Mouse (Mus musculus) limb, embryonic 14.5 days (tissue): Measurements from ENCODE around the gene Rinl. TPM values are rescaled to one million over a fixed set of nuclear protein-coding genes. Genes with fewer than 3 reads are reported as not detected.
A peak's percentile ranks its signal among the peaks of the same experiment; 100 is the strongest.

ENCODE experiments used
- ATAC-seq: fragments of 200-750 bp; cut with Nextera tagmentation; 2 replicates; pipeline ENCODE4 v1.8.0; 2017; ENCODE audit warnings: low read depth, moderate number of reproducible peaks, moderate TSS enrichment; ENCODE audit not compliant: low FRiP score
- DNase-seq: peaks from one replicate; pipeline ENCODE4 v3.0.0-alpha.2; 2015; ENCODE audit warnings: low spot score
- H3K27ac ChIP-seq: fragments of 300-500 bp; sonication (generic); replicated peaks from 2 replicates; pipeline ENCODE4 v1.5.1; 2014; ENCODE audit warnings: low read depth, mild to moderate bottlenecking, low read length, moderate library complexity, mixed read lengths
- H3K27me3 ChIP-seq: fragments of 300-500 bp; sonication (generic); 2 replicates; pipeline ENCODE4 v1.6.1; 2014; ENCODE audit warnings: low read length, mixed read lengths; ENCODE audit not compliant: control insufficient read depth, insufficient read depth
- H3K36me3 ChIP-seq: fragments of 300-500 bp; sonication (generic); 2 replicates; pipeline ENCODE4 v1.6.1; 2014; ENCODE audit warnings: mild to moderate bottlenecking, low read length, moderate library complexity, mixed read lengths; ENCODE audit not compliant: control insufficient read depth, insufficient read depth
- H3K4me1 ChIP-seq: fragments of 300-500 bp; sonication (generic); 2 replicates; pipeline ENCODE4 v1.6.1; 2014; ENCODE audit warnings: antibody characterized with exemption, low read length, mixed read lengths; ENCODE audit not compliant: control insufficient read depth, insufficient read depth
- H3K4me2 ChIP-seq: fragments of 300-500 bp; sonication (generic); replicated peaks from 2 replicates; pipeline ENCODE4 v1.6.1; 2014; ENCODE audit warnings: low read depth, mild to moderate bottlenecking, low read length, moderate library complexity; ENCODE audit not compliant: severe bottlenecking
- H3K4me3 ChIP-seq: fragments of 300-500 bp; sonication (generic); replicated peaks from 2 replicates; pipeline ENCODE4 v1.5.1; 2014; ENCODE audit warnings: low read length
- H3K9ac ChIP-seq: fragments of 300-500 bp; sonication (generic); 2 replicates; pipeline ENCODE4 v1.6.1; 2014; ENCODE audit warnings: mild to moderate bottlenecking, low read depth, low read length, moderate library complexity; ENCODE audit not compliant: severe bottlenecking
- H3K9me3 ChIP-seq: fragments of 300-500 bp; sonication (generic); 2 replicates; pipeline ENCODE4 v1.6.1; 2016; ENCODE audit warnings: low read length; ENCODE audit not compliant: control insufficient read depth
- POLR2A ChIP-seq: fragments of 200-500 bp; IDR thresholded peaks from 2 replicates; pipeline ENCODE4 v1.8.0; 2012; ENCODE audit warnings: inconsistent platforms, mild to moderate bottlenecking, moderate library complexity, borderline replicate concordance; ENCODE audit not compliant: insufficient read depth, insufficient read length; ENCODE audit errors: extremely low read depth
- WGBS: fragments of 180-500 bp; shearing (Covaris S2); extraction: QIAGEN DNeasy Blood & Tissue Kit; methylation state at CpG from one replicate; pipeline ENCODE4 v1.1.7; 2014; 5-methylcytosine and 5-hydroxymethylcytosine counted together
- polyA plus RNA-seq, 2 experiments: library from polyadenylated mRNA; depleted of rRNA in 1 of 2; stranded (reverse) in 1 of 2; unstranded in 1 of 2; fragments of >200 nt; fragmentation: Nextera tagmentation in 1 of 2; extraction: Ambion mirVana in 1 of 2; gene quantifications; 2 replicates each; pipeline versions ENCODE4 v1.2.1 to v1.2.3; 2012 to 2014

Rinl gene
- polyA plus RNA-seq, 2 experiments = 2.3 to 2.6 TPM

DNA sequence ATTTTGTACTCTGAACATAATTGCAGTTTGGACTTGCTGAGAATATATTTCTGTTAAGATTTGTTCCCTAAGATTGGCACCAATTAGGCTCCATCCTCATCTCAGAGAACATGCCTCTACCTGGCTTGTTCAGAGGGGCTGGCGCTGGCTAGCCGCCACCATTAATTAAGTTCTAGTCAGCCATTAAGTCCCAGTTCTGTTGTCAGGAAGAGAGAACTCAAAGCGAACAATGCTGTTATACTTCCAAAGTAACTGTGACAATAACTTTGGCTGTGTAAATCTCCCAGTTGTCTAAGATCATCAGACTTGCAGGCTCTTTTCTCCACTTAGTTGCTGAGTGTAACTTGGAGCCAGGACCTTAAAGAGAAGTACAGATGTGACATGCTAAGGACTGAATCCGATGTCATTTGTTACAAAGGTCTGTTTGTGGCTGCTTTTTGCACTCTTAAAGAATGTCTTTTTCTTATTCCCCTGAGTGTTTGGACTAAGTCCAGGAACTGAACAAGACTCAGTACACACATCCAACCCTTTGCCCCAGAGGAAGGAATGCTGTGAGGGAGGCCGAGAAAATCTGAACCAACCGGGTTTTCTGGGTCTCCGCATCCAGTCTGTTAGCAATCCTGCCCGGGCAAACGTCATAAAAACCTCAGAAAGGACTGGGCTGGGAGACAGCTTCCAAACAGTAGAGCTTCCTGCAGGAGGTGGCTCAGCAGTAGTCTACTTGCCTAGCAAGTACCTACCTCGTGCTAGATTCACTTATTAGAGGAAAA, 13.3 kb downstream of the Rinl start:
- ATAC-seq = peak; percentile 42; the same call in 1 of the 2 replicates
- peak; percentile 72 for DNase-seq
- Histone ChIP-seq H3K4me1 (peaks cover 24% of the 10 kb centered on the region), H3K4me3 (no peak overlapping the region), H3K27ac (peak overlapping the region; percentile 90), H3K4me2 (peak overlapping the region; percentile 28; the same call in 1 of the 2 replicates), H3K36me3 (no peaks in the 10 kb centered on the region), H3K9me3 (0 out of 2 replicates have a peak, but pooled peaks cover 3% of the 10 kb centered on the region), H3K9ac (no peak overlapping the region), H3K27me3 (no peaks in the 10 kb centered on the region)
- 15% methylated on average over 10 of the region's 10 CpGs for whole genome bisulfite sequencing
- no peak for TF ChIP-seq POLR2A

DNA sequence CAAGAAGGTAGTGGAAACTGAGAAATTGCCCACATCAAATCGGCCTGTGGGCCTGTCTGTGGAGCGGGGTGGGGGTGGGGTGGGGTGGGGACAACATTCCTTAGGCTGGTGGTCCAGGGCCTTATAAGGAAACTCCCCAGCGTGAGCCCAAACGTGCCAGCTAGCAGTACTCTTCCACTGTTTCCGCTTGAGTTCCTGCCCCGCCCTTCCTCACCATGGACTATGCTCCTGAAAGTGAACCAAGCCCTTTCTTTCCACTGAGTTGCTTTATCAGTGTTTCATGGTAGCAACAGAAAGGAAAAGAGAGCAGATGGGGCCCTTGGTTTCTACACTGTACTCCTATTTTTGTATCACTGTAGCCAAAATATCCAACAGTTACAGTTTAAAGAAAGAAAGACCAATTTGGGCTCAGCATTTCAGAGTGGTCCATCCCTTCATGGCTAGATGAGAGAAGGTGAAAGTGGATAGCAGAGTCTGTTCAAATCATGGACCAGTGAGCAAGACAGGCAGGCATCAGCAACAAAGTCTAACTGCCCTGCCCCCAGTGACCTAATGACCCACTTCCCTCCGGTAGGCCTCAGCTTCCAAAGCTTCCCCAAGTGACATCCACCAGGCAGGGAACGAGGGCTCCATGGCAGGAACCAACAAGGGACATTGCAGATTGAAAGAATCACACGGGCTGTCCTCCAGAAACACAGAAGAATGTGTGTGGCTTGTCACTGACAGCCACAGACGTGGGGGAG, 14.2 kb downstream of the Rinl start:
- Histone ChIP-seq H3K36me3 (no peaks in the 10 kb centered on the region), H3K4me1 (peaks cover 29% of the 10 kb centered on the region), H3K4me3 (no peak overlapping the region), H3K9ac (0 out of 2 replicates have a peak overlapping the region, but pooled peaks have one; percentile 3), H3K9me3 (0 out of 2 replicates have a peak, but pooled peaks cover 3% of the 10 kb centered on the region), H3K4me2 (peak overlapping the region; percentile 28; the same call in 1 of the 2 replicates), H3K27ac (peak overlapping the region; percentile 90), H3K27me3 (no peaks in the 10 kb centered on the region)
- no peak for TF ChIP-seq POLR2A
- DNase-seq (peak; percentile 57), ATAC-seq (peak; percentile 61; the same call in 1 of the 2 replicates)
- WGBS = 10% methylated on average over 10 of the region's 10 CpGs

DNA sequence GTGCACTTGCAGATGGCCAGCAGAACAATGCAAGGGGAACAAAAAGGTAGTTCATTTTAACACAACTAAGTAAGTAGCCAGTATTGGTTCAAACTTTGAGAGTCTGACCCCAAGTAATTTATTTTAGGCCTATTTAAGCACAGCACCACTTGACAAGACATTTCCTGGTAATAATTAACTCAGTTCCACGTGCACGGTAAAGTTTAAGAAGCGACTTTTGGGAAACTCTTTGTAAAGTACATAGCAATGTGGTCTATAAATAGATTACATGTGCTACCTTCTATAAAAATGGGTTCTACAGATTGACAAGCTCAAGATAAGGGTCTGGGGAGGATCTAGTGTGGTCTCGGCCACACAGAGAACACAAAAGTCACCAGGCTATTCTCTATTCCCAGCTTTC, 15.0 kb downstream of the Rinl start:
- H3K27me3 ChIP-seq = no peaks in the 10 kb centered on the region
- ATAC-seq = no peak
- no peak overlapping the region for H3K4me3 ChIP-seq
- peak overlapping the region; percentile 90; the same call in 1 of the 2 replicates for H3K27ac ChIP-seq
- H3K36me3 ChIP-seq = no peaks in the 10 kb centered on the region
- DNase-seq = no peak
- no peak overlapping the region for H3K9ac ChIP-seq
- no peak for TF ChIP-seq POLR2A
- peaks cover 32% of the 10 kb centered on the region for H3K4me1 ChIP-seq
- 0 out of 2 replicates have a peak, but pooled peaks cover 3% of the 10 kb centered on the region for H3K9me3 ChIP-seq
- WGBS = 38% methylated on average over 4 of the region's 4 CpGs
- no peak overlapping the region for H3K4me2 ChIP-seq

DNA sequence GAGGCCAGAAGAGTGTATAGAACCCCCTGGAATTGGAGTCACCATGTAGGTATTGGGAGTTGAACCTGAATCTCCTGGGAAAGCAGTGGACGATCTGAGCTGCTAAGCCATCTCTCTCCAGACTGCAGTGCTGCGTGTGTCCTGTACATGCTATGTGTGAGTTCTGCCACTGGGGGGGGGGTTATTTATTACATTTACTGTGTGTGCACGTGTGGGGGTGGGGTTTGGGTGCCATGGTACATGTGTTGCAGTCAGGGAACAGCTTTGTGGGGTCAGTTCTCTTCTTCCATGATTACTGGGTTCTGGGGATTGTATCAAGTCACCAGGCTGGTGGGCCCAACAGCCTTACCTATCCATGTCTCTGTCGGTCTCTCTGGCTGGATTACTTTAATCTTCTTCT, 18.1 kb downstream of the Rinl start:
- Histone ChIP-seq H3K4me1 (peaks cover 29% of the 10 kb centered on the region), H3K4me2 (no peak overlapping the region), H3K9ac (no peak overlapping the region), H3K27ac (no peak overlapping the region), H3K36me3 (no peaks in the 10 kb centered on the region), H3K9me3 (no peaks in the 10 kb centered on the region), H3K27me3 (no peaks in the 10 kb centered on the region), H3K4me3 (no peak overlapping the region)
- no peak for DNase-seq
- TF ChIP-seq POLR2A = no peak
- ATAC-seq = no peak
- 76% methylated on average over 4 of the region's 4 CpGs for WGBS

GRCm38 (mm10) chr7:28807641-28808220, 19.0 kb downstream of the Rinl start:
- H3K27ac ChIP-seq = peak overlapping the region; percentile 100
- peaks cover 29% of the 10 kb centered on the region for H3K4me1 ChIP-seq
- DNase-seq = no peak
- peak overlapping the region; percentile 88 for H3K9ac ChIP-seq
- 38% methylated on average over 8 of the region's 8 CpGs for WGBS
- H3K9me3 ChIP-seq = no peaks in the 10 kb centered on the region
- peaks cover 8% of the 10 kb centered on the region for H3K36me3 ChIP-seq
- no peak for TF ChIP-seq POLR2A
- peak overlapping the region; percentile 94 for H3K4me2 ChIP-seq
- no peak for ATAC-seq
- no peaks in the 10 kb centered on the region for H3K27me3 ChIP-seq
- H3K4me3 ChIP-seq = peak overlapping the region; percentile 69
